Mouse (Mus musculus) olfactory bulb, adult 2 months (tissue): ENCODE data around the gene Slc25a4. TPM values are rescaled to one million over a fixed set of nuclear protein-coding genes. Genes with fewer than 3 reads are reported as not detected.

Source experiments
- H3K27ac ChIP-seq: fragments of 200-500 bp; 2 replicates; pipeline ENCODE4 v1.5.1; 2012; ENCODE audit warnings: low read depth, low read length; ENCODE audit not compliant: insufficient read depth
- H3K4me1 ChIP-seq: fragments of 200-500 bp; 2 replicates; pipeline ENCODE4 v1.6.1; 2012; ENCODE audit warnings: low read length; ENCODE audit not compliant: control insufficient read depth, insufficient read depth
- H3K4me3 ChIP-seq: fragments of 200-500 bp; 2 replicates; pipeline ENCODE4 v1.5.1; 2012; ENCODE audit warnings: mild to moderate bottlenecking, low read depth, low read length, moderate library complexity; ENCODE audit not compliant: insufficient read depth
- CTCF ChIP-seq: fragments of 200-500 bp; IDR thresholded peaks from 2 replicates; pipeline ENCODE4 v1.5.1; 2012; ENCODE audit warnings: low read depth, mild to moderate bottlenecking, low read length, moderate library complexity; ENCODE audit not compliant: insufficient read depth
- POLR2A ChIP-seq: fragments of 200-500 bp; IDR thresholded peaks from 2 replicates; pipeline ENCODE4 v1.6.1; 2012; ENCODE audit warnings: mild to moderate bottlenecking, low read depth, low read length, moderate library complexity; ENCODE audit not compliant: insufficient read depth
- WGBS: fragments of 180-500 bp; shearing (Covaris S2); methylation state at CpG from one replicate; pipeline ENCODE4 v1.1.7; 2018; 5-methylcytosine and 5-hydroxymethylcytosine counted together
- polyA plus RNA-seq: library from polyadenylated mRNA; stranded (reverse); fragments of >200 nt; gene quantifications from 2 replicates; pipeline ENCODE4 v1.2.4, GENCODE M21; 2012; ENCODE audit warnings: low replicate concordance; ENCODE audit not compliant: missing spikeins, insufficient read depth, insufficient read length

The Slc25a4 gene
- polyA plus RNA-seq, 1 experiment, result 159 TPM

DNA sequence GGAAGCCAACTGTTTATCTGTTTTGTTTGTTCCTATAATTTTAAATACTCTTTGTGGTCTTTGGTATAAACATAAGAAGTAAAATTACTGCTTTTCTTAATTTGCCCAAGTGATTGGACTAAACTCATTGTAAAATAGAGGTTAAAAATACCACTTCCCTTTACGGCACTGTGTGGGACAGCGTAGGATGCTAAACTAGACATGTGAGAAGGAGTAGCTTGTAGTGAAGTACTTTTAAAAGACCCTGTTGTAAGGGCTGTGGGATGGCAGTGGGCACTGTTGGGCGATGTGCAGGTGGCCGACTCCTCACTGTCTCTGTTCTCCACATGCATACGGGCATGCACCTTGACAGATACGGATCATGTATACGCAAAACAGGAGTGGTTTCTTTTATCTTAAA lies 30.9 kb downstream of the Slc25a4 start:
- 66% methylated on average over 7 of the region's 7 CpGs for WGBS
- no peak for TF ChIP-seq CTCF
- no peak for TF ChIP-seq POLR2A
- Histone ChIP-seq H3K4me3 (no peak overlapping the region), H3K27ac (no peak overlapping the region), H3K4me1 (peaks cover 3% of the 10 kb centered on the region; the same call in 1 of the 2 replicates)

DNA sequence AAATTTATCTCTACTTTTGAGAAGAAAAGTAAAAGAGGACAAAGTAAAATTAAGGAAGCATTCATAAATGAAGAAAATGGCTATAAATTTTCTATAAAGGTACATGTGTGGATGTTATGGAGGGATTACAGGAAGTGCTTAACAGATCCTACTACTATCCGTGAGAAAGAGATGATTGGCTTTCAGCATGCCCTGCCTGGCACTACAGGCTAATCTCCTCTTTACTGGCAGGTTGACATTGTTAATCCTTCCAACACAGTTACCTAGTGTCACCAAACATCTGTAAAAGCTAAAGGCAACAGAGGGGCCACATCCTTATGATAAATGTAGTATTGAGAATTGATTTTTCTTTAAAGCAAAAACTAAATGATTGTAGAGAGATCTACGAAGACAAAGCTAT lies 37.4 kb downstream of the Slc25a4 start:
- no peak overlapping the region for H3K27ac ChIP-seq
- 89% methylated on average over 2 of the region's 2 CpGs for WGBS
- no peaks in the 10 kb centered on the region for H3K4me1 ChIP-seq
- TF ChIP-seq POLR2A (no peak), CTCF (no peak)
- no peak overlapping the region for H3K4me3 ChIP-seq

DNA sequence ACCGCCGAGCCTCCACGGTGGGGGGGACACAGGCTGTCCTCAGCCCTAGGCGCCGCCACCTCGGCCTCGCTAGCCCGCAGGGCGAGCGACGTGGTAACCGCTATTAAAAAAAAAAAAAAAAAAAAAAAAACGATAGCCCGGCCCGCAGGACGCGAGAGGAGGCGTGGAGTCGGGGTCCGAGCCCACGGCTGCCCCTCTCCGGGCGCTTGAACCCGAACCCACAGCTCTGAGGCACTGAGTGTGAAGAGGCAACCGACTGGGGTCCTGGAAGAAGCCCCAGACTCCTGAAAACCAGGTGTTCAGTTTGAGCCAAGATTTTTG lies 47.3 kb downstream of the Slc25a4 start:
- TF ChIP-seq CTCF, result no peak
- no peak for TF ChIP-seq POLR2A
- Histone ChIP-seq H3K27ac (peak overlapping the region; percentile 70; the same call in 1 of the 2 replicates), H3K4me3 (peak overlapping the region; percentile 85), H3K4me1 (no peaks in the 10 kb centered on the region)
- under 1% methylated on average over 25 of the region's 25 CpGs for WGBS

DNA sequence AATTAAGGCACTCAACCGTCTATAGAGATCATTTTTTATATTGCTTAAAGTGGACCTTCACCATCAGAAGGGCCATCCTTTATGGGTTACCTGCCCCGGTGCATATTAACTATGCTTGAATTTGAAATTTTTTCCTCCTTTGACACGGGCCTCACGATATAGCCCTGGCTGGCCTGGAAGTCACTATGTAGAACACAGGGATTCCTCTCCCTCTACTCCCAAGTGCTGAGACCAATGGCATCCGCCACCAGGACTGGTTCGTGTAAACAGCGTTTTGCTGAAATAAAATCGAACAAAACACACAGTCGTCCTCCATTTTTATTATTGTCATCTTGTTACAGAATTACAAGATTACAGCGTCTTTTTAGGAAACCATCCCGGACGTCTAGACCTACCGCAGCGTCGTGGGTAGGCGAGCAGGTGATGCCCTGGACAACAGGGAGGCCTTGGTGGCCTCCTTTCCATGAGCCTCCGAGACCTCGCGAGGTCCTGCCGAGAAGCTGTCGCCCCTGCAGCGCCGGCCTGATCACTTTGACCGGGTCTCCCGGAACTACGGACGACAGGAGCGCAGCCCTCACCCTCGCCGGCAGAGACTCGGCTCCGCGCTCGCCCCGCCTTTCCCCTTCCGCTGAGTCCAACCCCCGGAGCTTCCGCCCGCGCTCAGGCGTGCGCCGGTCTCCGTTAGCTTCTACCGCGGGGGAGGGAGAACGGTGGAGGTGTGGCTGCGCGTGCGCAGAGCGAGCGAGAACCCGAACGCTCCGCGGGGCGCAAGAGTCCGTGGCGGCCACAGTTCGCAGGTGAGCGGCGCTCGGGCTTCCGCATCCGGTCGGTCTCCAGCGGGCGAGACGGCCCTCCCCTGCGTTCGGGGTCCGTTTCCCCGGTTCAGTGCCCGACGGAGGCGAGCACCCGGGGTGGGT lies 47.9 kb downstream of the Slc25a4 start:
- TF ChIP-seq POLR2A (peak; percentile 99), CTCF (no peak)
- 1% methylated on average over 77 of the region's 77 CpGs for WGBS
- Histone ChIP-seq H3K4me1 (no peaks in the 10 kb centered on the region), H3K27ac (peak overlapping the region; percentile 70; the same call in 1 of the 2 replicates), H3K4me3 (peak overlapping the region; percentile 85)

Other genes with a start within 250 kb of the Slc25a4 start
- gene 1700029J07Rik, start 236.0 kb downstream of the Slc25a4 start, polyA plus RNA-seq, result not detected in 2 replicates
- not detected in 2 replicates for gene Ufsp2, start 235.8 kb downstream of the Slc25a4 start, polyA plus RNA-seq
- gene Lrp2bp, start 212.0 kb downstream of the Slc25a4 start, polyA plus RNA-seq, result not detected in 2 replicates
- gene Ankrd37, start 205.6 kb downstream of the Slc25a4 start, polyA plus RNA-seq, result not detected in 2 replicates
- not detected in 2 replicates for gene Cfap97, start 59.5 kb downstream of the Slc25a4 start, polyA plus RNA-seq
- not detected in 2 replicates for gene Snx25, start 59.1 kb downstream of the Slc25a4 start, polyA plus RNA-seq
- not detected in 2 replicates for gene Helt, start 83.4 kb upstream of the Slc25a4 start, polyA plus RNA-seq